Mouse (Mus musculus): ENCODE measurements around the gene Foxm1.

DNA sequence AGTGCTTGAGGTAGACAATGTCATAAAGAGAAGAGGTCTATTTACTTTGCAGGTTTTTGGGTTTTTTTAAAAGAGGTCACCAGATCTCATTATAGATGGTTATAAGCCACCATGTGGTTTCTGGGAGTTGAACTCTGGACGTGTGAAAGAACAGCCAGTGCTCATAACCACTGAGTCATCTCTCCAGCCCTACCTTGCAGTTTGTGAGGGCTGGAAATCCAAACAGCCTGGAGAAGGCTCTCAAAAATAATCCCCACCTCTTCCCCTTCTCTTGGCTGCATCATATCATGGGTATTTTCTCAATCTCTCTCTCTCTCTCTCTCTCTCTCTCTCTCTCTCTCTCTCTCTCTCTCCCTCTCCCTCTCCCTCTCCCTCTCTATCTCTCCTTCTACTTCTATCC lies 27.9 kb downstream of the Foxm1 start:
- no peak for TF ChIP-seq EP300 (optimal IDR thresholded peaks at IDR 0.05)
- no peak for TF ChIP-seq CTCF (IDR thresholded peaks at IDR 0.05; ENCODE audit: low read depth)
